Mouse (Mus musculus) olfactory bulb, adult 2 months (tissue): ENCODE measurements at regions not wholly inside any gene's neighbourhood (a gene's known extent, or its start where the extent isn't known, plus 50 kb on each side); places are given as distances from the start of the nearest gene placed in this dataset.

Experiments used
- CTCF ChIP-seq: fragments of 200-500 bp; IDR thresholded peaks from 2 replicates; pipeline ENCODE4 v1.5.1; 2012; ENCODE audit warnings: low read depth, mild to moderate bottlenecking, low read length, moderate library complexity; ENCODE audit not compliant: insufficient read depth
- POLR2A ChIP-seq: fragments of 200-500 bp; IDR thresholded peaks from 2 replicates; pipeline ENCODE4 v1.6.1; 2012; ENCODE audit warnings: mild to moderate bottlenecking, low read depth, low read length, moderate library complexity; ENCODE audit not compliant: insufficient read depth

- TF ChIP-seq POLR2A (no peak), CTCF (no peak)
These were observed 125.4 kb upstream of the Ralgapa2 start for GRCm38 (mm10) chr2:146637573-146637972.
